Mouse (Mus musculus): ENCODE data around the gene Gm49387.

Gm49387 gene

DNA sequence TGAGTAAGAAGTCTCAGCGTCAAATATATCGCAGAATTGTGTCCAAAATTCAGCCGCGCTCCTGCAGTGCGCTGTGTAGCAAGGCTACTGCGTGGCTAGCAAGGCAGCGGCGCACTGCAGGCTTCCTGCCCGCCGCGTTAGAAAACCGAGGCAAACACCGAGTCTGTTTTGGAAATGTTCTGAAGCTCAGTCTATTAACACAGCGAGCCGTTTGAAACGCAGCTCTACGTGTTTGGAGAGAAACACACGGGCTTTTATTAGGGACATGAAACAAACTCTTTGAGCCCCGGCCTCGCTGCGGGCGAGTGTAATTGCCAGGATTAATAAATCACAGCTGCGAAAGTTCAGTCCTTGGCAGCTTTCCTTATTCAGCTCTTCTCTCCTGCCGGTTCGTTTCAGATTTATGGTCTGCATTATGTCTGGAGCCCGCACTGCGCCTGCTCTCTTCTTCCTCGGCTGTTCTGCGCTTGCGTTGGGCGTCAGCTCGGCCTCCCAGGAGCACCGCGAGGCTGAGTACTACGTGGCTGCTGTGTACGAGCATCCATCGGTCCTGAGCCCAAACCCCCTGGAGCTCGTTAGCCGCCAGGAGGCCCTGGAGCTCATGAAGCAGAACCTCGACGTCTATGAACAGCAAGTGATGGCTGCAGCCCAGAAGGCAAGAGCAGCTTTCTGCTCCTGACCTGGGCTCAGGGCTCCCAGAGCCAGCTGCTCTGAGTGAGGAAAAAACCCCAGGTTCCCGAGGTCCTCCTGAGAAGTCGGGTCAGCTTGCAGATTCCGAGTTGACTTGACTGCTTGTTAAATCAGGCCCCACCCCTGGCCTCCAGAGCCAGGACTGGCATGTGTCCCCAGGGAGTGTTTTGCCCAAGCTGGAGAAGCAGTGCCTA lies 21.2 kb upstream of the Gm49387 start:
- DNase-seq, result peak; percentile 74

DNA sequence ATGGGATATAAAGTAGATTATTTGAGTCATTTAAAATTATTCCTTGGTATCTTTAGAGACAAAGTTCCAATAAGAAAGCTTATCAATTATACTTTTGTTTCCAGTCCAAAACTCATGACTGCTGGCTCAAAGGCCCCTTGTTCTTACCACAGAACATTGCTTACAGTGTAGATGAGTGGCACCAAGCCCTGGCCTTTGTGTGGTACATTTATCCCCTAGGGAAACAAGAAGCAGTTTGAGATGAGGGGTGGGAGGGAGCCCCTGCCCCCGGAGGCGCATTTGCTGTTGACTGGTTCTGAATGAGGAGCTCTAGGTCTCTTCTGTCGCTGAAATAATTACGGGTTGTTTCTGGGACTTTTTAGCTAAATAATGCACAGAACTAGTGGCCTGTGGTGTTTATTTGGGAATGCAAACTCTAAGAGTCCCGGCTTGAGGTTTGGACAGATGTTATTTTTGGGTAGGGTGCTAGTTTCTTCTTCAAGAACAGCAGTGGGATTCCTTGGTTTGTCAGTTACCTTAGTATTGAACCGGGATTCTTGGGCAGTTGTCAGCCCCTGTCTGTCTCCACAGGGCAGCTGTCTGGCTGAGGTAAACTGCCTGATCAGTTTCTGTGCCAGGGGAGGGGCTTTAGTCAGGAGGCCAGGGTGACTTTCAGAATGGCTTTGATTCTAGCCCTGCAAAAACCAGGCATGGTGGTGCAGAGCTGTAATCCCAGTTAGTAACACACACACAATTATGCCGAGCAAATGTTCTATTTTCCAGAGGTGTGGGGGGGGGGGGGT lies 19.8 kb upstream of the Gm49387 start:
- DNase-seq, result no peak

DNA sequence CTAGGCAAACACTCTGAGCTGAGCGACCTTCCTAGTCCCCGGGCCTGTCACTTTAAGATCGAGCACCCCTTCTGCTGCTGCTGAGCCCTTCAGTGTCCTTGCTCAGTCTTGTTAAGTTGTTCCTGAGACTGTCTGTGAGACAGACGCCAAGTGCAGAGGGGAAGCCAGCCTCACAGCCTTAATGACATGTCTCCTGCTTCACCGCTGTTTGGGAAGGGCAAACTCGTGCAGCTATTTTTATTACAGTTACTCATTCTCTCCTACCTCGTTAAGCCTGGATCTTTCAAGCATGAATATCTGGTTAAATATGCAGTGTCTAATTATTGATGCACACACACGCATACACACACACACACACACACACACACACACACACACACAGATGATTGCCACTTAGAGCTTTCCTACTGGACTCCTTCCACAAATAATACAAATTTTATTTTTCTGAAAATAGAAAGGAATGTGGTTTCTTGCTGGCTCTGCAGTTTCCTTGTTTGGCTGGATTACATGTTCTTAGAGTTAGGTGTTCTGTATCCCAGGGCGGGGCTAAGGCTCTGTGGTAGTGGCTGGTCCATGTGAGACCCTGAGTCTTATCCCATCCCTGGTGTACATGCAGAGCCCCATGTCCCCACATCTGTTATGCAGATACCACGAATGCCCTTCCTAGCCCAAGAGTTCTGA lies 19.0 kb upstream of the Gm49387 start:
- no peak for DNase-seq

DNA sequence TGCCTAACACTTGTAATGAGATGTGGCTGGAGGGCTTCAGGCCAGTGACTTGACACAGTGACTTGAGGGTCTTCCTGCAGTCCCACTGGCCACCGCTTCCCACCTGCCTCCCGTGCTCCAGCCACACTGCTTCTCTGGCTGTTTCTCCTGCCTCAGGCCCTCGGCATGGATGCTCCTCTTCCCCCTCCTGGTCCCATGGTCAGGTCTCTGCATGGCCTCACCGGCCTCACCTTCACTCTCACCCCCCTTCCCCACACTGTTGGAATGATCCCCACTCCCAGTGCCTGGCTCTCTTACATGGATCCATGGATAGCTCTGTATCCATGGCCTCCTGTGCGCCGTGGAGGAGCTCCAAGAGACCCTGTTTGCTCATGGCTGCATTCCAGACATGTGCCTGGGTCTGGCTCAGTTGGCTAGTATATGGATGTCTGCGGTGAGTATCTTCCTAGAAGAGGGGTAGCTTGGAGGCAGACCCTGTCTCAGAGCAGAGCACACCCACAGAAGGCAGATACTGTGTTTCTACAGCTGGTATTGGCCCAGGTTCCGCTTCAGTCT lies 17.5 kb upstream of the Gm49387 start:
- DNase-seq, result no peak

DNA sequence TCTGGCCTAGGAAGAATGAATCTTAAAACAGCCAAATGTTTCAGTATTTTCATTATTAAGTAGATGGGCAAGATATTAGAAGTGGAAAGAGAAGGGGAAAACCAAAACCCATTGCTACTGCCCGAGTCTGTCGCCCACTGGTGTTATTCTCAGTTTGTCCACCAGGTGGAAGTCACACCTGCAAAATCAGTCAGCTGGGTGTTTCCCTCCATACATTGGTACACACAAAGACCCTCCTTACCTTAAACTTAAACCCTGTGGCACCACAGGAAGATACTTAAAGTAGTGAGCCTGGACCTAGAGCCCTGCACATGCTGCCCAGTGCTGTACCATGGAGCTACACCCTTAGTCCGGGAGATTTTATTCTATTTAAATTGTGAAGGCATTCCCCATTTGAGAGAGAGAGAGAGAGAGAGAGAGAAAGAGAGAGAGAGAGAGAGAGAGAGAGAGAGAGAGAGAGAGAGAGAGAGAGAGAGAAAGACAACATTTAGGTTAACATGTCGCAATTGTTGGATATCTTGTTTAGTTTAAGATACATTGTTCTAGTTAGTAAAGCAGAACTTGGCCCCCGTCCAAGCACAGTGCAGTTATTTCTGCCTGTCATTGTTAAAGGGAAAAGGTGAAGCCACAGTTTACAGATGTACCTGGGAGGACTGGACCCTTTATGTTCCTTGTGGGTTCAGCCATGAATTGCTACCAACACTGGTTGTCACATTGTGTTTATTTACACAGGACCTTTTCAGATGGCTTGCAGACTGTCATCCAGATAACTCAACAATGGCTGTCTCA lies 16.4 kb upstream of the Gm49387 start:
- DNase-seq, result peak; percentile 81

DNA sequence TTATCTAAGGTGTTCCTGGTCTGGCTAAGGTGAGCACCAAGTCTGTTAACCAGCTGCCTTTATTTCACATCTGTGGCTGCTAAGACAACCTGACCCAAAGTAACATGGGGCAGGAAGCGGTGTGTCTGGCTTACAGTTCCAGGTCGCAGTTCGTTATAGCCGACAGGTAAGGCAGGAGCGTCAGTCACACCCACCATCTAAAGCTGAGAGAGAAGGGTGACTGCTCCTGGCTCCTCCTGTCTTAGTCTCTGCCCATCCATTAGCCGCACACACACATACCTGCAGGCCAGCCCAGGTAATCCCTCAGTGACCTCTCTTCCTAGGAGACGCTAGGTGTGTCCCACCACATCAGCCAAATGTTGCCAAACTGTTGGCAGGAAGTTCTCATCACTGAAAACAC lies 15.7 kb upstream of the Gm49387 start:
- no peak for DNase-seq

DNA sequence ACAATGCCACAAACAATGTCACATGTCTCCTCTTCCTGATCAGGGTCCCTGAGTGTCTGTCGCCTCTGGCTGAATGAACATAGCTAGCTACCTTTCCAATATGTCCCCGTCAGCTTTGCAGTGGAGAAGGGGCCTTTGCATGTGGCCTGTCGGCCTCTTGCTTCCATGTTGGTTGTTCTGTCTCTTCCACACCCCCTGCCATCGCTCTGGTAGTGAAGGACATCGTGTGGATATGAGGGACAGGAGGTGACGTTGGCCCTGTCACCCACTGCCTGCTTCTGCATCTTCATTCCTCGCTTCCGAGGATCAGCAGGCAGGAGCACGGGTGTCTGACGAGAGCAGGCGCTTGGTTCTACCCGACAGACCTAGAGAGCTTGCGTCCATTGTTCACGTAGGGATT lies 14.7 kb upstream of the Gm49387 start:
- DNase-seq, result no peak

DNA sequence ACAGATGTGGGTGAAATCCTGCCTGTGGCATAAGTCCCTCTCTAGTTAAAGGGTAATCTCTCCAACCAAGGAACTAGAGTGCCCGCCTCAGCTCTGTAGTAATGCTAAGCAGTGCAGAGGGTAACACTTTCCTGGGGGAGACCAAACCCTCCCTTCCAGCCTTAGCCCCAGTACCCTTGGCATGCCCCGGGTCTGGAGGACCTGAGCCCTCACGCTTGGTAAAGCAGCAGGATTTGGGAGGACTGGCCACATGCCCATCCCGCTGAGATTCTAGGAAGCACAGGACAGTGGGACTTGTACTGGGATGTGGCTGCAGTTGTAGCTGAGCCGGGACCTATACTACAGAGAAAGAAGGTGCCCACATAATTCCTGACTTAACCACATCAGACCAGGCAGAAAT lies 14.1 kb upstream of the Gm49387 start:
- DNase-seq, result no peak

DNA sequence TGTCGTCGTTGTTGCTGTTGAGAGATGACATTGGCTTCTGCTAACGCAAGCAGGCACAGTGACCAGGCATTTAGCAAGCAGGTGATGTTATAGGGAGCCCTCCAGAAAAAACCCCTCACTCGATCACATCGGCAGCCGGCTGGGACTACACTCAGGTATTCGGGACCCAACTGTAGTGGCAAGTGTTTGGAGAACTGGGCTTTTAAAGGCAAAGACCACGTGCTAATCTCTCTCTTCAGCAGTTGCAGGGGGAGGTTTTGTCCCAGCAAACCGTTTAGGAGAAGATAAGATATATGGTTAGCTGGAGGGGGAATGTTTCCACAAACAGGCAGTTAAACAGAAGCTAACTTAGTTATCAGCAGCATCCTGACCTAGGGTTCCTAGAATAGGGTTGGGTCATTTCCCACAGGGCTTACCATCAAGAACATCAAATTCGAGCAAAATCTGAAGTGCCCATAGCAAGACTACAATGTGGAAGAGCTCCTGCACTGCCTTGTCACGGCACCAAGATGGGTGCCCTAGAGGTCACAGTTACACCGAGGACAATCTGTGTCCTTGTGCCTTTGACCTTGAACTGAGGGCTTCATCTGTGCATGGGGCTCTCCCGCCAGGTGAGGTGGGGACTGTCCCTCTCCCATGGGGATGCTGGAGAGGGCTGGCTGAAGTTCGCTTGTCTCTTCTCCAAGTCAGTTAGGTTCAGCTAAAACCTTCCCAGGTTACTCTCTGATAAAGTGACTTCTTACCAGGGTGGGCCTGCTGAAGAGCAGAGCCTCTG lies 12.6 kb upstream of the Gm49387 start:
- DNase-seq, result no peak

DNA sequence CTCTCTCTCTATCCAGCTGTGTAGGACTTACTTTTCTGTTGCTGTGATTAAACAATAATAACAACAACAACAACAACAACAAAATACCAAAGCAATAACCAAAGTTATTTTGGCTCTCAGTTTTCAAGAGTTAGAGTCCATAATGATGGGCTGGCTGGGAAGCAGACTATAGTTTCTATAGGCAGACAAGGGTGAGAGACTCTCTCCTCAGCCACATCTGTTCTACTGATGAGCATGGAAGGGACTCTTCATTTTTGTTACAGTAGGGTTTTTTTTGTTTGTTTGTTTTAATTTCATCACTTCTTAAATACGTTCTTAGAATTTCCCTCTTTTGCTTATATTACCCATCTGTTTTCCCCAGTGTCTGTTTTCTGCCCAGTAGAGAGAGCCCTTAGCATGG lies 11.9 kb upstream of the Gm49387 start:
- no peak for DNase-seq

DNA sequence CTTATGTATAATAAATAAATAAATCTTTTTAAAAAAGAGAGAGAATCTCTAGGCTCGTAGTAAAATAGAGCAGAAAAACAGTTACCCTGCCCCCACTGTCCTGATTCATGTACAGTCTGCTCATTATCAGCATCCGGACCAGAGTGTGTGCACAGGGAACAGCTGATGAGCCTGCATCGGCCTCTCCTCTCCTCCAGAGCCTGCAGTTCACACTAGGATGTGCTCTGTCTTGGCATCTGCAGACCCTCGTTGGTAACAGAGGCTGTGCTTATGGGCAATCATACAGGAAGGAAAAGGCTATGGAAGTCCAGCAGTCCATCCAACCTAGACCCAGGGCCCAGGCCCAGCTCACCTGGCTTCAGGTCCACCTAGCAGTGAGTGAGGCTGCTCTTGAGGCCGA lies 11.4 kb upstream of the Gm49387 start:
- DNase-seq, result no peak

DNA sequence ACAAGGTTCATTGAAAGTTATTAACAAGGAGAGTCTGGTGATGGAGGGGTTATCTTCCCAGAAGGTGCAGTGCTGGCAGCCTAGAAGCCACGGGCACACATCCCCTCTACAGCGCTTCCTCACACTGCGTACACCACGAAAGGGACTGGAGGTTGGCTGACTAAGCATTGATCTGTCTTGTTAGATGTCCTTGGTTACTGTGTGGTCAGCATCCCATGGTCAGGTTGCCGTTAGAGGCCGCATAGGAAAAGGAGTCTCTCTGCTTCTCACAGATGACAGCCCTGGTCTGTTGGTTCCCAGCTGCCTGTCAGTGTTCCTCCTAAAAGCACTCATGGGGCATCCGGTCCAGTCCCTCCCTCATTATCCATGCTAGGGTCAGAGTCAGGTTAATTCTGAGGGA lies 10.5 kb upstream of the Gm49387 start:
- DNase-seq, result no peak

DNA sequence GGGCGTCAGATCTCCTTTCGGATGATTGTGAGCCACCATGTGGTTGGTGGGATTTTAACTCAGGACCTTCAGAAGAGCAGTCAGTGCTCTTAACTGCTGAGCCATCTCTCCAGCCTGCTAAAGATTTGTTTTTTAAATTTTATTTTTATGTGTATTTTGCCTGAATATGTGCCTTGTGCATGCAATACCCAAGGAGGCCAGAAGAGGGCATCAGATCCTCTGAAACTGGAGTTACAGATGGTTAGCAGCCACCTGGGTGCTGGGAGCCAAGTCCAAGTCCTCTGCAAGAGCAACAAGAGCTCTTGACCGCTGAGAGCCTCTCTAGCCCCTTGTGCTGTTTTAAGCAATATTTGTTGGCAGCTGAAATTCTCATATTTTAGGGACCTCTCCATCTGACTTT lies 9.7 kb upstream of the Gm49387 start:
- no peak for DNase-seq

DNA sequence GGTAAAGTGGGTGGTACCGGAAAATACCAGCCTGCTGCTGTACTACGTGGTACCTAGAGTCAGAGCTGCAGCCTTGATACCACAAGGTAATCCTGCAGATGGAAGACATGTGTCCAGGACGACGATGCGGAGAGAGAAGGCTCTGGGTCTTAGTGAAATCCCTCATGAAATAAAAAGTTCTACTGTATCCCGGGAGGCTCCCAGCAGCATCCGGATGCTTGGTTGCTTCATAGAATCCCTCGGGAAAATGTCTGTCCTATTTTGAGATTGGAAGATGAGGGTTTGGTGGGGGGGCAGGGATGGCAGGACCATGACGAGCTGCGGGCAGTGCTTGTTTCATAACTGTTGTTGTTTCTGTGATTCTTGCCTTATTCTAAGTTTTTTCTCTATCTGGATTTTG lies 7.3 kb upstream of the Gm49387 start:
- no peak for DNase-seq

DNA sequence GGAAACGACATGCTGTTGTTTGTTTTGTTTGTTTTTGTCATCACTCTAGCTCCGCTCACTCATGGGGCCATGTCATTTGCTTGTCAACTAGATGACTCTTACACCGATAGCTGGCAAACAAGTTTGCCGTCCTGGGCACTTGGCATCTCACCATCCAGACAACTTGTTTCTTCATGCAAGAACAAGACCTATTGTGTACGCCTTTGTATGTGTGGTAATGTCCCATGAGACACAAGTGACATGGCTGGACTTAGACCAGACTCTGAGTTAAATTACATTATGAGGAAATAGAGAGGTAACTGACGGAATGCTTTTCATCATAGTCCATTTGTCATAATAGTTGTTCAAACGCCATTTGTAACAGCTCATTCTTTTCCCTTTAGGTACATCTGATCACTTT lies 5.2 kb upstream of the Gm49387 start:
- no peak for DNase-seq

DNA sequence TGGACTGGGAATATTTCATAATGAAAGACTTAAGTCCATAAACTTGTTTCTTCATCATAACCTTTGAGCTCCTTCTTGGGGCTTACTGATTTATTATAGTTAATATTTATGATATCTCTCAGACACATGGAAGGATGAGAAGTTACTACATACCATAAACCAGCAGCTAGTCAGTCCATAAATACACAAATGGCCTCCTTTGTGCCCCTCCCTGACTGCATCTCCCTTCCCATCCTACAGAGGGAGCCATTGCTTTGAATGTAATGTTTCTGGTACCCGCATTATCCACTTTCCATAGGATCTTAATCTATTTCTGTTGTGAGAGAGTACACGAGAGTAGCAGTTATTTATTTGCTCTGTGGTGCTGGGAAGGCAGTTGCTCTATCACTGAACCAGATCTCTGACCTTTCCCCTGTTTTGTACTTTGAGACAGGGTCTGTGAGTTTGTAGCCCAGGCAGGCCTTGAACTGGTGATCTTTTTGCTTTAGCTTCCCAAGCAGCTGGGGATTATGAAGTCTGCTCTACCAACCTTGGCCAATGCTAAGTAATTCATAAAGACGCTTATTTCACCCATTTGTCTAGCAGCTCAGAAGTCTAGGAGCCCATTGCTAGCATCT lies 4.4 kb upstream of the Gm49387 start:
- no peak for DNase-seq

DNA sequence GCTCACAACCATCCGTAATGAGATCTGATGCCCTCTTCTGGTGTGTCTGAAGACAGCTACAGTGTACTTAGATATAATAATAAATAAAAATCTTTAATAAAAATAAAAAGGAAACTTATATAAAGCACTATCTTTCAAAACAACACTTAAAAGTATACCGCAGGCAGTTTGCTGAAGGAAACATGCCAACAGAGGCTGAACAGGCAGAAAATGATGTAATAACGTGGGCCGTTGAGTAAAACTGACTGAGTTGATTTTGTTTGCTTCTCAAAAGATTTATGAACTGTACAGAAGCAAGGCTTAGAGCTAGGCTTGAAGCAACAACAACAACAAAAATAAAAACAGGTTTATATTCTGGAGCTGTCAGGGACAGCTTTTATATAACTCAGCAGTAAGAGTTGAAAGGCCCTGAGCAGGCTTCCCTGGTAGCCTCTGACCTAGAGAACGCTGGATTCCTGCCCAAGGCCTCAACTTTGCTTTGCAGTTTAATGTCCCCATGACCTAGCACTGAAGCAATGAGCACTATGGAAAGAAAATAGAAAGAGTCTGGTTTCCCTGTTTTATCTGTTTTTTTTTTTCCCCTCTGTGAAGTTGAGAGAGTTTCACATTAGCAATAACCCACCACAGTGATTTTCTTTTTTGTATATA lies 3.6 kb upstream of the Gm49387 start:
- no peak for DNase-seq

DNA sequence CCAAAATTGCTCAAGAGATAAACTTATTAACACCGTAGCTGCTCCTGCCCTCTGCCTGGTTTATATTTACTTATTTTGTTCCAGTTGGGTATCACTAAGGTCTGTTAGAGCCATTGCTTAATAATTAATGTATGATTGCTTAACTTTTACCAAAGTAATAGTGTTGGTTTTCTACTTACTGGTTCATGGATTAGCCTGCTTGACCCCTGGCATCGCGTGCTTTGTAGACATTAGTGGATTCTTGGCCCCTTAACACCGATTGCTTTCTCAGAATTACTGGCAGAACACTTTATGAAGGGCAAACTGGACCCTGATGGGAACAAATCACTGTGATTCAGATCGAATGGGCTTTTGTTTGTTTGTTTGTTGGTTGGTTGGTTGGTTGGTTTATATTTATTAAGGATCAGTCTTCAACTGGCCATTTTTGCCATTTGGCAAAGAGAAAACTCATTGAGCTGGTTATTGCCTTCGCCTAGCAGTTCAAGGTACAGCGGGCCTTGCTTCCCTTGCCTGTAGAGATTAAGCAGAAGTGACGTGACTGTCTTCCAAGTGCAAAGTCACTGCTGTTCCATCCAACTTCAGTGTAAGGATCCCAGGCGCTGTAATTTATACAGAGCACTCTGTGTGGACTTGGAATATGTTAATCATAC lies 953 bp upstream of the Gm49387 start:
- DNase-seq, result no peak

DNA sequence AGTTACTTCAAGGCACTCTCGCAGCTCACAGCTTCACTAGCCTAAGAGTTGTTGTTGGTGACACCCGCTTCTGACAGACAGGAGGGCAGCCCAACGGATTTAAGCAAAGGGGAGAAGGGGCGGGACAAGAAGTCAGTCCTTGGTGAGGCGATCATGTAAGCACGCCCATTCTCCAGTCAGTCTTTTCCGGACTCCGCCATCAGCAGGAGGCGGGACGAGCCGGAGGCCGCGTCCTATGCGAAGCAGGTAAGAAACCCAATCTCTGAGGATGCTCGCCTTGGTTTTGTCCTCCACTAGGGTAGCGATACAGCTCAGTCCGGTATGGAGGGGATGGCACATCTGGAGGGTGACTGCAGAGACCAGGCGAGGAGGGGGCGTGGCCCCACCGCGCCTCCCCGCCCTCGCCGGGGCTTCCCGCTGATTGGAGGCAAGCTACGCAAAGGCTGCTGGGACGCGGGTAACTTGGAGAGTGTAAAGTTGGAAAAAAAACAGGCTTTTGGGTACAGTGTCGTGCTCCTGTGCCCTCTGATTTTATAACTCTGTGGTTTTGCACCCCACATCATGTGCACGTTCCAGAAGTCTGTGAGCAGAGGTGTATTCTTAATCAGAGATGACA lies 320 bp upstream of the Gm49387 start, which contains the start of the genes Btd and Hacl1:
TSS of gene Btd (plus strand) at position 139 of the 616 bp plus-strand sequence.
TSS of gene Hacl1 (minus strand) at position 397 of the 616 bp plus-strand sequence.
- peak; percentile 90 for DNase-seq

DNA sequence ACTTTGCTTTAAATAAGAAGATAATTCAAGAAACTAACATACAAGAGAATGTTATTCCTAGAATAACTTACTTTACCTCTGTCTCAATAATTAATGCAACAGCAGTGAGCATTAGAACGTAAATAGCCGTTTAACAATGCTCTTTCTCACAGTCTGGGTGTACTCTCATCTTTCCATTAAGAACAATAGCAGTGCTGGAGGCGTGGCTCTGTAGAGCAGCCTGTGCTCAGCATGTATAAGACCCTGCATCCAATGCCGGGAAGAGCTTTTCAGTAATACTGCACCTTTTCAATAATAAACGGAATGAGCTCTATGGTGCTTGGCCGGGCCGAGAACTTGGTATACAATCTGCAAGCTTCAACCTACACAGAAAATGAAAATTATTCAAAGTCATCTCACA lies 10.0 kb downstream of the Gm49387 start:
- DNase-seq, result no peak

All from thymus, postnatal 14 days (tissue).